8 mouse cellular contexts compared by ENCODE assay signal in the genomic region with DNA sequence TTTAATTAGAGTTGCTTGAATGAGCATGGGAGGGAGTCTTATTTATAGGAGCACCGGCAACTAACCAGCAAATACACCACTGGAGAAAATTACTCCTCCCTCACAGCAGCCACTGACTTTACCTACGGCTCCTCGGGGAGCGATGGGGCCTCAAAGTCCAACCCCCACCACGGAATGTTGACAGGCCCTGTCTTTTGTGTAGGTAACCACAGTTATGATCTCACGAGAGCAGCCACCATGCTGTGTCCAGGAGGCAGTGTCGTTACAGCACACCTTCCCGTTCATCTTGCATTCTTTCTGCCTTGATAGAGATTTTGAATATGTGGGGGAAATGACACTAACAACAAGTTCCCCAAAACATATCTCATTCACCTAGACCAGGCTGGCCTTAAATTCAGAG. TPM values are rescaled to one million over a fixed set of nuclear protein-coding genes. Genes with fewer than 3 reads are reported as not detected.
DNase-seq lines count a peak whose midpoint lies in the region; ATAC-seq and TF ChIP-seq lines count a peak whose summit lies in the region.

Nup160 (plus strand) TSS at position 209 of the 400 bp plus-strand sequence.

- no peak for ATAC-seq in intestine, embryonic 14.5 days (replicated peaks; ENCODE audit: low FRiP score, low TSS enrichment, low read depth)
- ATAC-seq in intestine, postnatal 0 days: no peak
- no peak for ATAC-seq in G1E (ENCODE audit: extremely low read depth, insufficient number of reproducible peaks, low FRiP score, poor library complexity, severe bottlenecking)
- ATAC-seq in forebrain, embryonic 11.5 days (replicated peaks; ENCODE audit: low FRiP score): no peak
- ATAC-seq in inflammation-experienced regulatory T-cells, adult 6 months: no peak

- H3K4me2 ChIP-seq in intestine, embryonic 14.5 days (ENCODE audit: low read length): no peak within 1 kb of the TSS
- H3K4me2 ChIP-seq in intestine, postnatal 0 days (replicated peaks; ENCODE audit: low read depth): no peak within 1 kb of the TSS
- H3K4me2 ChIP-seq in forebrain, embryonic 11.5 days (ENCODE audit: low read depth, low read length, severe bottlenecking): no peak within 1 kb of the TSS

- H3K9ac ChIP-seq in intestine, embryonic 14.5 days (ENCODE audit: low read length): no peak within 1 kb of the TSS
- H3K9ac ChIP-seq in intestine, postnatal 0 days (ENCODE audit: low read depth, low read length): no peak within 1 kb of the TSS
- no peak within 1 kb of the TSS for H3K9ac ChIP-seq in forebrain, embryonic 11.5 days (ENCODE audit: low read length)

- TF ChIP-seq CTCF in intestine, postnatal 0 days (IDR thresholded peaks at IDR 0.05; ENCODE audit: low read depth): no peak
- no peak for TF ChIP-seq CTCF in G1E (IDR thresholded peaks at IDR 0.05; ENCODE audit: low read depth, low read length)

- H3K36me3 ChIP-seq in intestine, embryonic 14.5 days (ENCODE audit: control insufficient read depth, insufficient read depth, low read length): peaks cover 12% of the 10 kb centered on the region; the same call in 1 of the 2 replicates
- no peaks in the 10 kb centered on the region for H3K36me3 ChIP-seq in intestine, postnatal 0 days (ENCODE audit: control insufficient read depth, insufficient read depth)
- H3K36me3 ChIP-seq in G1E (replicated peaks): peaks cover 19% of the 10 kb centered on the region
- no peaks in the 10 kb centered on the region for H3K36me3 ChIP-seq in forebrain, embryonic 11.5 days (ENCODE audit: control insufficient read depth, insufficient read depth, low read length)
- H3K36me3 ChIP-seq in midbrain, embryonic 10.5 days: peaks cover 16% of the 10 kb centered on the region

- H3K4me1 ChIP-seq in intestine, embryonic 14.5 days (replicated peaks; ENCODE audit: control insufficient read depth, insufficient read depth, low read length): peaks cover 7% of the 10 kb centered on the region; the same call in 1 of the 2 replicates
- H3K4me1 ChIP-seq in intestine, postnatal 0 days (replicated peaks; ENCODE audit: control insufficient read depth, insufficient read depth, low read length): peaks cover 5% of the 10 kb centered on the region; the same call in 1 of the 2 replicates
- H3K4me1 ChIP-seq in G1E (ENCODE audit: insufficient read depth, low read depth, low read length): peaks cover 36% of the 10 kb centered on the region
- H3K4me1 ChIP-seq in forebrain, embryonic 11.5 days (replicated peaks; ENCODE audit: control insufficient read depth, insufficient read depth, low read length): no peaks in the 10 kb centered on the region
- peaks cover 19% of the 10 kb centered on the region for H3K4me1 ChIP-seq in midbrain, embryonic 10.5 days

- H3K27me3 ChIP-seq in intestine, embryonic 14.5 days (replicated peaks; ENCODE audit: control insufficient read depth, insufficient read depth, low read length): no peaks in the 10 kb centered on the region
- no peaks in the 10 kb centered on the region for H3K27me3 ChIP-seq in intestine, postnatal 0 days (replicated peaks; ENCODE audit: control insufficient read depth, insufficient read depth, low read length)
- no peaks in the 10 kb centered on the region for H3K27me3 ChIP-seq in G1E (ENCODE audit: insufficient read depth, low read length)
- H3K27me3 ChIP-seq in forebrain, embryonic 11.5 days (ENCODE audit: control insufficient read depth, insufficient read depth, low read length): no peaks in the 10 kb centered on the region
- no peaks in the 10 kb centered on the region for H3K27me3 ChIP-seq in midbrain, embryonic 10.5 days (ENCODE audit: low read depth, poor library complexity, severe bottlenecking)

- DNase-seq in intestine, embryonic 14.5 days (ENCODE audit: low spot score): no peak
- no peak for DNase-seq in G1E (ENCODE audit: low spot score)
- no peak for DNase-seq in forebrain, embryonic 11.5 days (ENCODE audit: low spot score)
- DNase-seq in midbrain, embryonic 10.5 days (ENCODE audit: low spot score): no peak
- no peak for DNase-seq in urinary bladder, postnatal 36 days (ENCODE audit: low spot score in 2 of 2)
- DNase-seq in right cerebral cortex, adult 18-20 months: no peak

- 82% methylated on average over 8 of the region's 8 CpGs for WGBS in intestine, embryonic 14.5 days
- 69% methylated on average over 8 of the region's 8 CpGs for WGBS in intestine, postnatal 0 days
- 74% methylated on average over 8 of the region's 8 CpGs for WGBS in forebrain, embryonic 11.5 days
- WGBS in midbrain, embryonic 10.5 days: 85% methylated on average over 8 of the region's 8 CpGs

- no peak within 1 kb of the TSS for H3K27ac ChIP-seq in intestine, embryonic 14.5 days (ENCODE audit: low read depth)
- H3K27ac ChIP-seq in intestine, postnatal 0 days (ENCODE audit: low read depth, low read length): no peak within 1 kb of the TSS
- H3K27ac ChIP-seq in forebrain, embryonic 11.5 days (ENCODE audit: low read depth, low read length): no peak within 1 kb of the TSS
- no peak within 1 kb of the TSS for H3K27ac ChIP-seq in midbrain, embryonic 10.5 days (replicated peaks)

- no peaks in the 10 kb centered on the region for H3K9me3 ChIP-seq in intestine, embryonic 14.5 days (ENCODE audit: control insufficient read depth, low read length)
- H3K9me3 ChIP-seq in intestine, postnatal 0 days (ENCODE audit: control insufficient read depth): no peaks in the 10 kb centered on the region
- no peaks in the 10 kb centered on the region for H3K9me3 ChIP-seq in G1E (replicated peaks)
- no peaks in the 10 kb centered on the region for H3K9me3 ChIP-seq in forebrain, embryonic 11.5 days (ENCODE audit: control insufficient read depth, low read length)
- no peaks in the 10 kb centered on the region for H3K9me3 ChIP-seq in midbrain, embryonic 10.5 days (replicated peaks)

- no peak within 1 kb of the TSS for H3K4me3 ChIP-seq in intestine, embryonic 14.5 days (ENCODE audit: low read depth, low read length)
- H3K4me3 ChIP-seq in intestine, postnatal 0 days (ENCODE audit: low read depth, low read length): no peak within 1 kb of the TSS
- no peak within 1 kb of the TSS for H3K4me3 ChIP-seq in G1E (ENCODE audit: low read depth, low read length)
- no peak within 1 kb of the TSS for H3K4me3 ChIP-seq in forebrain, embryonic 11.5 days (ENCODE audit: low read depth, low read length)
- no peak within 1 kb of the TSS for H3K4me3 ChIP-seq in midbrain, embryonic 10.5 days

RNA-seq across cellular contexts. Expression of gene Nup160, which starts in this region (rescaled TPM):
- 53.6 and 62.5 TPM in 2 replicates for polyA plus RNA-seq in intestine, embryonic 14.5 days (2014; fragmentation: Nextera tagmentation; extraction: Ambion mirVana)
- 8.9 and 9.7 TPM in 2 replicates for polyA plus RNA-seq in intestine, postnatal 0 days (2015; fragmentation: Nextera tagmentation; extraction: Ambion mirVana)
- total RNA-seq in G1E (2014; fragmentation: Nextera tagmentation): 157 and 180 TPM in 2 replicates
- total RNA-seq in G1E (2017): 58.1 and 69.2 TPM in 2 replicates
- 6.3 and 9.1 TPM in 2 replicates for polyA plus RNA-seq in G1E (2012)
- 57.6 and 64.1 TPM in 2 replicates for polyA plus RNA-seq in forebrain, embryonic 11.5 days (2014; fragmentation: Nextera tagmentation; extraction: Ambion mirVana)
- 10 to 100 TPM; 26.4 to 31.6 (median 30.5) TPM for polyA plus RNA-seq in inflammation-experienced regulatory T-cells, adult 6 months (2017; shearing (Covaris generic))
- 62.2 and 62.5 TPM in 2 replicates for polyA plus RNA-seq in midbrain, embryonic 10.5 days (2016; fragmentation: Nextera tagmentation; extraction: Ambion mirVana)
